ENCODE assay signal across 8 mouse cellular contexts in the genomic region with DNA sequence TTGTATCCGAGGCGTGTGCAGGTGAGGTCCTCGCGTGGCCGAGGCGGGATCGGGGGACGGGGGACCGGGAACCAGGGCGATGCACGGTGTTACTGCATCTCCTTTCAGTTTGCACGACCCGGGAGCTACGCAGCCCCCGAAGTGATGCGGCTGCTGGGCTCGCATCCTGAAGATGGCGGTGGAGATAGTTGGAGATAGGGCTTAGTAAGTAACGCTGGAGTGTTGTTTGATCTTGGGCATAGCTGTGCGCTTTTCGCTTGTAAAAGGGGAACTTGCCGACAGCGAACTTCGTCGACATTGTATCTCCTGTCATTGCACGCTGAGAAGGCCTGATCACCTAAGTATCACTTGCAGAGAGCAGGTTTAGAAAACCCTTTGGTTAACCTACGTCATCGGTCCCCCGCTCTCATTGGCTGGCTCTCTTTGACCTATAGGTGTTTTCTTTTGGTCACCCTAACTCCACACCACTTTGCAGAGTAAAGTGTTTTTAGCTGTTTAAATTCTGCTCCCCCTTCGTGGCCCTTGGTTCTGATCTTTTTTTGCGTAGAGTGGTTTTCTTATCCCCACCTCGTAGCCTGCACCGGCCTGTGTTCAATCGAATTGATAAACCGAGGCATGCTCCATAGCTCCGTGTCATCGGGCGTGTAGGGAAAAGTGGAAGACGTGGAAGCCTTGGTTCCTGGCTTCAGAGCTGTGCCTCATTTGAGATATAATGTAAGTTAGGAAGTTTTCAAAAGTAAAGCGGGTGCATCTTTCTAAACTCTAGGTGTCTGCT. TPM values are rescaled to one million over a fixed set of nuclear protein-coding genes. Genes with fewer than 3 reads are reported as not detected.
DNase-seq lines count a peak whose midpoint lies in the region; ATAC-seq lines count a peak whose summit lies in the region.

No protein-coding gene starts in this region.

- no peak for ATAC-seq in forebrain, embryonic 11.5 days (replicated peaks; ENCODE audit: low FRiP score)

- H3K9ac ChIP-seq in forebrain, embryonic 11.5 days (ENCODE audit: low read length): peak overlapping the region; percentile 69

- WGBS in forebrain, embryonic 11.5 days: 5% methylated on average over 40 of the region's 40 CpGs

- H3K27ac ChIP-seq in forebrain, embryonic 11.5 days (ENCODE audit: low read depth, low read length): peak overlapping the region; percentile 94

- H3K4me3 ChIP-seq in forebrain, embryonic 11.5 days (ENCODE audit: low read depth, low read length): peak overlapping the region; percentile 89

- peaks cover 4% of the 10 kb centered on the region; the same call in 1 of the 2 replicates for H3K4me1 ChIP-seq in forebrain, embryonic 11.5 days (replicated peaks; ENCODE audit: control insufficient read depth, insufficient read depth, low read length)

- no peaks in the 10 kb centered on the region for H3K27me3 ChIP-seq in forebrain, embryonic 11.5 days (ENCODE audit: control insufficient read depth, insufficient read depth, low read length)

- peak overlapping the region; percentile 86 for H3K4me2 ChIP-seq in forebrain, embryonic 11.5 days (ENCODE audit: low read depth, low read length, severe bottlenecking)

- no peaks in the 10 kb centered on the region for H3K9me3 ChIP-seq in forebrain, embryonic 11.5 days (ENCODE audit: control insufficient read depth, low read length)

- peak; percentile 18 for DNase-seq in gastrocnemius, postnatal 25 days
- no peak for DNase-seq in gastrocnemius, postnatal 14 days
- peak; percentile 11 for DNase-seq in urinary bladder, postnatal 25 days (ENCODE audit: low spot score)
- DNase-seq in urinary bladder, postnatal 4 days (ENCODE audit: low spot score in 2 of 2): no peak
- DNase-seq in forebrain, embryonic 11.5 days (ENCODE audit: low spot score): no peak
- peak; percentile 27 to 48 for DNase-seq in kidney, postnatal 25 days
- peak; percentile 41 for DNase-seq in mesoderm, embryonic 11.5 days (ENCODE audit: low read depth, low spot score)
- DNase-seq in thymus, postnatal 4 days: peak; percentile 23

- no peaks in the 10 kb centered on the region for H3K36me3 ChIP-seq in forebrain, embryonic 11.5 days (ENCODE audit: control insufficient read depth, insufficient read depth, low read length)

- intact Hi-C loops in gastrocnemius, postnatal 14 days (cut with DNase I; ENCODE audit: low total_unique reads): no loop called here

RNA-seq across cellular contexts. Expression of gene Usp48, which starts 1.1 kb away (rescaled TPM):
- total RNA-seq in gastrocnemius, postnatal 25 days (2021): 10 to 100 TPM; 23.8 to 27.4 TPM
- total RNA-seq in gastrocnemius, postnatal 14 days (2021): 10 to 100 TPM; 20.1 to 24.4 TPM
- polyA plus RNA-seq in forebrain, embryonic 11.5 days (2014; fragmentation: Nextera tagmentation; extraction: Ambion mirVana): 86.4 TPM in 2 replicates

RNA-seq across cellular contexts. Expression of gene Ldlrad2, which starts 20.3 kb away (rescaled TPM):
- not detected for total RNA-seq in gastrocnemius, postnatal 25 days (2021)
- total RNA-seq in gastrocnemius, postnatal 14 days (2021): not detected
- not detected in 2 replicates for polyA plus RNA-seq in forebrain, embryonic 11.5 days (2014; fragmentation: Nextera tagmentation; extraction: Ambion mirVana)

Comparison
In these comparisons a context has a peak if more than half of its experiments do, and no peak if none do; other contexts are left out.
1. DNase-seq: peak in gastrocnemius, postnatal 25 days (single experiment), urinary bladder, postnatal 25 days (single experiment), kidney, postnatal 25 days (2 of 2), mesoderm, embryonic 11.5 days (single experiment) and thymus, postnatal 4 days (single experiment); none in gastrocnemius, postnatal 14 days (single experiment), urinary bladder, postnatal 4 days (0 of 2) and forebrain, embryonic 11.5 days (single experiment).